Mouse (Mus musculus): Measurements from ENCODE around the gene Ppcdc. TPM values are rescaled to one million over a fixed set of nuclear protein-coding genes. Genes with fewer than 3 reads are reported as not detected.

The Ppcdc gene
- polyA plus RNA-seq, 1 experiment: 36.1 TPM

DNA sequence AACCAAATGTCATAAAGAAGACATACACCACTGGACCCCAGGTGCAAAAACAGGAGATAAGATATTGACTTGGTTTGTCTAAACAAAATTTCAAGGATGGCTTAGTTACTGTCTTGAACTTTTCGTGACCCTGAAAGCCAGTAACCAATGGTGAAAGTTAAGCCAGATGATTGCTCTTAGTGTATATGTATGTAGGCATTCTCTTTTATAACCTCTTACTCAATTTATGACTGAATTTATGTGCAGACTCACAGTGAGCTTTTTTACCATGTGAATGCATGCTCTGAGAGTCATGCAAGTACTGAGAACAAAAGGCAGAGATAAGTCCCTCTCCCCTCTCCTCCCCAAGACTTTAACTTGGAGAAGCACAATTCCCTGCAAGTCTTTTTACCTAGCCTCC is 47.0 kb downstream of the Ppcdc start:
- no peak for TF ChIP-seq POLR2A (IDR thresholded peaks at IDR 0.05; ENCODE audit: borderline replicate concordance, extremely low read depth, low read depth, low read length)
- no peak for TF ChIP-seq CTCF (IDR thresholded peaks at IDR 0.05; ENCODE audit: insufficient read depth, low read length)
- no peak overlapping the region for H3K4me3 ChIP-seq (replicated peaks; ENCODE audit: extremely low read depth, low read depth, low read length)
- no peaks in the 10 kb centered on the region for H3K4me1 ChIP-seq (ENCODE audit: control insufficient read depth, insufficient read depth, low read length)
- no peak for DNase-seq
- WGBS: 95% methylated on average over 1 of the region's 1 CpGs

DNA sequence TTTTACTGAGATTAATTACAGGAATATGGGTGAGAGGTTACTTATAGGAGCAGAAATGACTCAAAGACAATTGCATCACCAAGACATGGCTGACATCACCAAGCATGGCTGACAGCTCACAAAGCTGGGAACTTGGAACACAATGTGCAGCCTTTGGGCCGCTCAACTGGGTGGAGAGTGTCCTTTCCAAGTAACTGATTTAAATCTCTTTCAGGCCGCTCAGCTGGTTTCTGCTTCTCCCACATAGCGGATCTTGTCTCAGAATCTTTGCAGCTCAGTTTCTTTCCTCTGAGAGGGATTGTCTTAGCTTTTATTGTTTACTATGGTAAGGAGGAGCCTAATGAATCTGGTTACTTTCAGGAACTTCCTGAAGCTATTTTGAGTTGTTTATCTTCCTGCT is 49.1 kb downstream of the Ppcdc start:
- Histone ChIP-seq H3K4me1 (ENCODE audit: control insufficient read depth, insufficient read depth, low read length) (no peaks in the 10 kb centered on the region), H3K4me3 (replicated peaks; ENCODE audit: extremely low read depth, low read depth, low read length) (no peak overlapping the region)
- WGBS: 70% methylated on average over 3 of the region's 3 CpGs
- DNase-seq: no peak
- TF ChIP-seq CTCF (IDR thresholded peaks at IDR 0.05; ENCODE audit: insufficient read depth, low read length) (no peak), POLR2A (IDR thresholded peaks at IDR 0.05; ENCODE audit: borderline replicate concordance, extremely low read depth, low read depth, low read length) (no peak)

DNA sequence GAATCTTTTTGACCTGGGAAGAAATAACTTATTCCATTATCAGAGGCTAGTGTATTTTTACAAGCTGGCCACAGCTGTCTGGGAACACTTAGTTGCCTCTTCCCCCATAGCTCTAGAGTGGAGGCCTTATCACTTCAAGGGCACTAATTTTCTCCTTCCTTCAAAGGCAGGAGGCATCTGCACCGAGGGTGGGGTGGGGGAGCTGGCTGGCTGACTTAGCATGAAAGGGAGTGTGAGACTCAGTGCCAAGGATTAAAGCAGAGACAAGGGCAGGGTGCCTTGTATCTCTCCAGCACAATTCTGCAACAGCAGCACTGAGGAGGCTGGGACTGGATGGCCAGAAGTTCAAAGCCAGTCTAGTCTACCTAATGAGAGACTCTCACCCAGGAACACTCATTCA is 50.8 kb downstream of the Ppcdc start:
- no peak for DNase-seq
- WGBS: 32% methylated on average over 1 of the region's 1 CpGs
- H3K4me3 ChIP-seq (replicated peaks; ENCODE audit: extremely low read depth, low read depth, low read length): no peak overlapping the region
- H3K4me1 ChIP-seq (ENCODE audit: control insufficient read depth, insufficient read depth, low read length): no peaks in the 10 kb centered on the region
- TF ChIP-seq POLR2A (IDR thresholded peaks at IDR 0.05; ENCODE audit: borderline replicate concordance, extremely low read depth, low read depth, low read length) (no peak), CTCF (IDR thresholded peaks at IDR 0.05; ENCODE audit: insufficient read depth, low read length) (no peak)

DNA sequence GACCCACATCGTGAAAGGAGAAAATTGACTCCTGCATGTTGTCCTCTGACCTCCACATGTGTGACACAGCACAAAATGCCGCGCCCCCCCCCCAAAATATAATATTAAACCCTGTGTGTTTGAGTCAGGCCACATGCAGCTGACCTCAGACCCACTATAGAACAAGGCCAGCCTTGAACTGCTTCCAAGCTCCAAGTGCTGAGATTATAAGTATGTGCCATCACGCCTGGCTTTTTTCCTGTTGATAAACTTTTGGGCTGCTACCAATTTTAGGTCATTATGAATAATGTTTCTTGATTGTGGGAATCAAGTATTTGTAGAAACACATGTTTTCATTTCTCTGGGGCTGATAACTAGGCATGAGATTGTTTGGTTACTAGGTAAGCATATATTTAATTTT is 53.0 kb downstream of the Ppcdc start:
- 62% methylated on average over 4 of the region's 4 CpGs for WGBS
- DNase-seq: no peak
- Histone ChIP-seq H3K4me3 (replicated peaks; ENCODE audit: extremely low read depth, low read depth, low read length) (no peak overlapping the region), H3K4me1 (ENCODE audit: control insufficient read depth, insufficient read depth, low read length) (no peaks in the 10 kb centered on the region)
- no peak for TF ChIP-seq POLR2A (IDR thresholded peaks at IDR 0.05; ENCODE audit: borderline replicate concordance, extremely low read depth, low read depth, low read length)
- no peak for TF ChIP-seq CTCF (IDR thresholded peaks at IDR 0.05; ENCODE audit: insufficient read depth, low read length)

DNA sequence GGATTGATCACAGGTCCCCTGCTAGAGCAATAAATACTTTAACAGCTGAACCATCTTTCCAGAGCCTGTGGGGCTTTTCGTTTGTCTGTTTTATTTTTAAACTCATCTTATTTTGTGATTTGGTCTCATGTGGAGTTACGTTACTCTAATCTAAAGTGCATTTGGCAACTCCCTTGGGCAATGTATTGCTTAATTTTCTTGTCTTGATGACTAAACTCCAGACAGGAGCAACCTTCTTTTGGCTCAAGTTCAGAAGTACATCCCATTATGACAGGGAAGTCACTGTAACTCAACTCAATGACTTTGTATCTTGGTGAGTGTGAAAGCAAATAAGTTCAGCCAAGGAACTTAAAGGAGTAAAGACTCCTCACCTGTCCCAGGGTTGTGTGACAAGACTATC is 55.3 kb downstream of the Ppcdc start:
- no peak for TF ChIP-seq POLR2A (IDR thresholded peaks at IDR 0.05; ENCODE audit: borderline replicate concordance, extremely low read depth, low read depth, low read length)
- TF ChIP-seq CTCF (IDR thresholded peaks at IDR 0.05; ENCODE audit: insufficient read depth, low read length): no peak
- no peak overlapping the region for H3K4me3 ChIP-seq (replicated peaks; ENCODE audit: extremely low read depth, low read depth, low read length)
- no peaks in the 10 kb centered on the region for H3K4me1 ChIP-seq (ENCODE audit: control insufficient read depth, insufficient read depth, low read length)
- 61% methylated on average over 2 of the region's 2 CpGs for WGBS
- no peak for DNase-seq

DNA sequence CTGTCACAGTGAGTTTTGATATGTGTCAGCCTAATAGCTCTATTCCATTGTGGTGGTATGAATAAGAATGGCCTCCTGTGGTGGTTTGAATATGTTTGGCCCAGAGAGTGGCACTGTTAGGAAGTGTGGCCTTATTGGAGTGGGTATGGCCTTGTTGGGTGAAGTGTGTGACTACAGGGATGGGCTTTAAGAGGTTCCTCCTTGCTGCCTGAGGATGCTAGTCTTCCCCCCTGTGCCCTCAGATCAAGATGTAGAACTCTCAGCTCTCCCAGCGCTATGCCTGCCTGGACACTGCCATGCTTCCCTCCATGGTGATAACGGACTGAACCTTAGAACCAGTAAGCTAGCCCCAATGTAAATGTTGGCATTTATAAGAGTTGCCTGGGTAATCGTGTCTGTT is 78.9 kb downstream of the Ppcdc start:
- DNase-seq: no peak
- WGBS: 91% methylated on average over 3 of the region's 3 CpGs
- H3K4me3 ChIP-seq (replicated peaks; ENCODE audit: extremely low read depth, low read depth, low read length): no peak overlapping the region
- H3K4me1 ChIP-seq (ENCODE audit: control insufficient read depth, insufficient read depth, low read length): no peaks in the 10 kb centered on the region
- TF ChIP-seq CTCF (IDR thresholded peaks at IDR 0.05; ENCODE audit: insufficient read depth, low read length) (no peak), POLR2A (IDR thresholded peaks at IDR 0.05; ENCODE audit: borderline replicate concordance, extremely low read depth, low read depth, low read length) (no peak)

DNA sequence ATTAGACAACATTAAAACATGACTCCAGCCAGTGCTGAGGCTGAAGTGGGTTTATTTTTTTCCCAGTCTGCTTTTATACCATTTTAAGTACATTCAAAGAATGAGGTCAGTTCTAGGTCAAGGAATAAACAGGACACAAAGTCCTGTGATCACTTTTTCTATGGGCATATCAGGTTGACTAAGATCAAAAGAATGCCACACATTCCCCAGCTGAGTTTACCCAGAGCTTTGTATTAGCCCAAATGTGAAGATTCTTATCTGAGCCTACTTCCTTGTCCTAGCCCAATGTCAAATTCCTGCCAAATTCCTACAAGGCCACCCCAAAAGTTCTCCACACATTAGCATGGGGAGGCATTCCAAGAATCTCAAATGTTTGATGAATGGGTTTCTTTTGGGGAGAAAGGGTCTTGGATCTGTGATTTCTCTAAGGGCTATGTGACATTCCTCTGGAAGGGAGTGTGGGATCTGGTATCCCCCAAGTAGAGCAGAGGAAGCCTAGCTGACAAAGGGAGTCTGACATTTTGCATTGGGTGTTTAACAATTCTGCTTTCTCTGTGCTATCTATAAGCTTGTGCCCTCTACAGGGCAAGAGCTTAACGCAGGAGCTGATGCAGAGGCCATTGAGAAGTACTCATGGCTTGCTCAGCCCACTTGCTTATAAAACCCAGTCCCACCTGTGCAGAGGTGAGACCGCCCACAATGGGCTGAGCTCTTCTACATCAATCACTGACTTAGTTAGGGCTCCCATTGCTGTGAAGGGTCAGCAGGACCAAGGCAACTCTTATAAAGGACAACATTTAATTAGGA is 85.3 kb downstream of the Ppcdc start:
- TF ChIP-seq POLR2A (IDR thresholded peaks at IDR 0.05; ENCODE audit: borderline replicate concordance, extremely low read depth, low read depth, low read length): no peak
- no peak for TF ChIP-seq CTCF (IDR thresholded peaks at IDR 0.05; ENCODE audit: insufficient read depth, low read length)
- 60% methylated on average over 2 of the region's 2 CpGs for WGBS
- no peak for DNase-seq
- Histone ChIP-seq H3K4me1 (ENCODE audit: control insufficient read depth, insufficient read depth, low read length) (no peaks in the 10 kb centered on the region), H3K4me3 (replicated peaks; ENCODE audit: extremely low read depth, low read depth, low read length) (no peak overlapping the region)

DNA sequence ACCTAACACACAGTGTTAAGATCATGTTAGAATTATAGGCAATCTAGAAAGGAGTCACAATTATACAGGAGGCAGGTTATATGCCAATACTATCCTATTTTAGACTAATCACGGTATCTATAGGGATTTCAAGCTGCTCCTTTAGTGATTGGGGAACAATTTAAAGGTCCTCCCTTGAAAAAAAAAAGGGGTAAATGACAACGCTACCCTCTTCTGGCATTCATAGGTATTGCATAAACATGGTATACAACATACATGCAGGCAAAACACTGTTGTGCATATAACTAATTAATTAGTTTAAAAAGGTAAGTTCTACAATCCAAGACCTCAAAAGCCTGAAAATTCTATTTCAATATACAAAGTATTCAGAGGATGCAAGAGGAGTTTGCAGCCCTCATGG is 88.6 kb downstream of the Ppcdc start:
- Histone ChIP-seq H3K4me3 (replicated peaks; ENCODE audit: extremely low read depth, low read depth, low read length) (no peak overlapping the region), H3K4me1 (ENCODE audit: control insufficient read depth, insufficient read depth, low read length) (no peaks in the 10 kb centered on the region)
- 71% methylated on average over 2 of the region's 2 CpGs for WGBS
- DNase-seq: no peak
- no peak for TF ChIP-seq POLR2A (IDR thresholded peaks at IDR 0.05; ENCODE audit: borderline replicate concordance, extremely low read depth, low read depth, low read length)
- TF ChIP-seq CTCF (IDR thresholded peaks at IDR 0.05; ENCODE audit: insufficient read depth, low read length): no peak

DNA sequence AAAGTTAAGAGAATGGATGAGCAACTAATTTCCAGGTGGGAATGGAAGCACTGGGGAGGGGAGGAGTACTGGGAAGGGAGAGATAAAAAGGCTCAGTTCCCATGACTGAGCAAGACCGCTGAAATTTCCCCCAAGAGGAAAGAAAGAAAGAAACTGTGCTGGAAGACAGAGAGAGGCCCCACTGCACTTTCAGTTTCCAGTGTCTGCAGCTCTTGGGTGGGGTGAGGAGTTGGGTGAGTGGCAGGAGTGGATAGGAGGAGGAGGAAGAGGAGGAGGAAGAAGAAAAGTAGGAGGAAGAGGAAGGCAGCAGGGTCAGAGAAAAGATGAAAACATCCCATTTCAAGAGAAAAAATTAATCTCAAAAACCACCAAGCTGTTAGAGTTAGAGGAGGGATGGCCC is 94.0 kb downstream of the Ppcdc start:
- DNase-seq: no peak
- Histone ChIP-seq H3K4me1 (ENCODE audit: control insufficient read depth, insufficient read depth, low read length) (no peaks in the 10 kb centered on the region), H3K4me3 (replicated peaks; ENCODE audit: extremely low read depth, low read depth, low read length) (no peak overlapping the region)
- 48% methylated on average over 1 of the region's 1 CpGs for WGBS
- TF ChIP-seq CTCF (IDR thresholded peaks at IDR 0.05; ENCODE audit: insufficient read depth, low read length) (no peak), POLR2A (IDR thresholded peaks at IDR 0.05; ENCODE audit: borderline replicate concordance, extremely low read depth, low read depth, low read length) (no peak)

DNA sequence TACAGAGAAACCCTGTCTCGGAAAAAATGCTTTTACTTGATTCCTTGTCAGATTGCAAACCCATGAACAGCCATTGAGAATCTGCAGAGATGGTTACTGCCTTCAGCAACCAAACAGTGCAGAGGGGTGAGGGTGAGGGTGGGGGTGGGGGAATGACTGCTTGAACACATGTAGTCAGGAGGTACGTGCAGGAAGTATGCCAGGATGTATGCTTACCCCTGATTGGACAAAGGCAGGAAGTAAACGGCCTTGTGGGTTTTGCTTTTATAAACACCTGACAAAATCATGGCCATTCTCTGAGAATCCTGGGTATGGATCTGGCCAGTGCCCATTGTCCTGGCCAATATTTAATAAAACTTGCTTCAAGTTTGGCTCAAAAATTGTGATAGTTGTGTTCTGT is 96.2 kb downstream of the Ppcdc start:
- WGBS: 58% methylated on average over 3 of the region's 3 CpGs
- no peaks in the 10 kb centered on the region for H3K4me1 ChIP-seq (ENCODE audit: control insufficient read depth, insufficient read depth, low read length)
- DNase-seq: no peak
- TF ChIP-seq POLR2A (IDR thresholded peaks at IDR 0.05; ENCODE audit: borderline replicate concordance, extremely low read depth, low read depth, low read length): no peak
- TF ChIP-seq CTCF (IDR thresholded peaks at IDR 0.05; ENCODE audit: insufficient read depth, low read length): no peak
- H3K4me3 ChIP-seq (replicated peaks; ENCODE audit: extremely low read depth, low read depth, low read length): no peak overlapping the region

Measured in lung, adult 2 months (tissue).